Mouse (Mus musculus) ovary, adult 18-20 months (tissue): ENCODE results near the gene Isca1.
"Not testable (repeated sequence)": the region's sequence is repeated elsewhere in the genome, so short reads cannot be mapped to it uniquely, and the experiment has no call there.

Experiments
- DNase-seq: peaks from one replicate; pipeline ENCODE4 v3.0.0; 2022; ENCODE audit warnings: low spot score, mixed read lengths

Isca1 gene

DNA sequence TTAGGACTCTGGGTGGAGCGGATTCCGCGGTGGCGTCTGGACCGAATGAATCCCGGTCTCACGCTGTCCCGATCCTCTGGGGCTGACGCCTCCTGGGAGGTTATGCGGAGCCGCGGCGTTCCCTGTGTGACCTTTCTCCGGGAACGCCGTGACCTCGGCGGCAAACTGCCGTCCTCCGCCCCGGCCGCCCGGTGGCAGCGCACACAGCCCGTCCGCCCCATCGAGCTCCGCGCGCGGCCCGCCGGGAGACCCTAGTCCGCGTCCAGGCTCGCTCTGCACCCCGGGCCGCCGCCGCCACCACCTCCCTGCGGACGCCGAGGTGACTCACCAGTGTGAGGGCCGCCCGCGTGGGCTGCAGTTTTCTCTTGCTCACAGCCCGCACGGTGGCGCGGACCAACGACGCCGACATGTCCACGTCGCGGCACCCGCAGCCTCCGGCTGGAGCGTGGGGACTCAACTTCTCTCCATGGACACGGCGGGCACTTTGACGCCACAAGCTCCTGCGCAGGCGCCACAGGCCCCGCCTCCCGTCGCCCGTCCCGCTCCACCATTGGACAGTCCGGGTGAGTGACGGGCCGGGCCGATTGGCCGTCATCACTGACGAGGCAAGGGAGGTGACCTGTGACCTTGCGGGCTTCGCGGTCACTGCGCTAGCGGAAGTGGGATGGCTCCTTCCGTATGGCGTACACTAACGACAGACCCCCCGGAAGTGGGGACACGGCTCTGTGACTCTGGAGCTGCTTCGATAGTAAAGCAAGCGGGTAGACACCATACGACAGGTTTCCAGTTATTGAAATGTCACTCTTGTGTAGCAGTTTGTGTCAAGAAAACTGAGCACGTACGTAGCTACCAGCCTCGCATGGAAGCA, at the start of gene Isca1:
Gene Isca1 (minus strand): TSS at position 515 of the 868 bp plus-strand sequence.
- peak; percentile 97 for DNase-seq

GRCm38 (mm10) chr13:59817352-59817751, 47.7 kb upstream of the Isca1 start:
- no peak for DNase-seq

- DNase-seq = no peak
These were observed 44.5 kb upstream of the Isca1 start for GRCm38 (mm10) chr13:59814109-59814591.

GRCm38 (mm10) chr13:59811581-59811980, 42.0 kb upstream of the Isca1 start:
- DNase-seq = no peak

DNA sequence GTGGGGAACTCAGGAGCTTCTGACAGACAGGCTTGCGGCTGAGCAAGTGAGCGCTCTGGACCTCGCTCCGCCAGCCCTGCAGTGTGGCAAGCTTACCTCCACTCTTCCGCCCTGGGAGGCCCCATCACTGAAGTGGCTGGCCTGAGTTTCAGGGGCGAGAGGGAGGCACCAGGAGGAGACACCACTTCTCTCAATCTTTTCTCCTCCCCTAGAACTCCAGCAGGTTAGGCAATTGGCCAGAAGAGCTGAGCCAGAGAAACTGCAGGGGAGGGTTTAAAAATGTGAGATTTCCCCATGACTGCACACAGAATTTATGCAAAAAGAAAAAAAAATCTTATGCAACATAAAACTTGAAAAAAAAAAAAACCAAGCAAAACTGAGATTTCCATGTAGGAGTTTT, 31.4 kb upstream of the Isca1 start:
- DNase-seq = no peak

DNA sequence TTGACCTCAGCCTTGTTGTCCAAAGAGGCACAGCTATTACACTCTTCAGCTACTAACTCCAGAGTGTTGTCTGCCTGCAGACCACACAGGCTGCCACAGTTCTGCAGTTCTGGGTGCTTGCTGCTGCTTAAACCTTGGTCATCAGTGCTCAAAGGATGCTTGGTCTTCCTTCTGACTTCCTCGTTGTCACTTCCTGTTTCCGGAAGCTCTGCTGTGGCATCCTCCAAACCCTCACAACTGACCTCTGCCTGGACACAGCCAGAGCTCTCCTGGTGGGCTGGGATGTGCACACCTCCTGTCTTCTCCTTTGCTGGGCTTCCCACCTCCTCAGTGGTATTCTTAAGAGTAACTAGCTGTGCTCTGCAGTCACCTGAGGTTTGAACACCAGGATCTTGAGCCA, 30.5 kb upstream of the Isca1 start:
- no peak for DNase-seq

- DNase-seq = no peak
These were observed 28.7 kb upstream of the Isca1 start for GRCm38 (mm10) chr13:59798306-59798705.

DNA sequence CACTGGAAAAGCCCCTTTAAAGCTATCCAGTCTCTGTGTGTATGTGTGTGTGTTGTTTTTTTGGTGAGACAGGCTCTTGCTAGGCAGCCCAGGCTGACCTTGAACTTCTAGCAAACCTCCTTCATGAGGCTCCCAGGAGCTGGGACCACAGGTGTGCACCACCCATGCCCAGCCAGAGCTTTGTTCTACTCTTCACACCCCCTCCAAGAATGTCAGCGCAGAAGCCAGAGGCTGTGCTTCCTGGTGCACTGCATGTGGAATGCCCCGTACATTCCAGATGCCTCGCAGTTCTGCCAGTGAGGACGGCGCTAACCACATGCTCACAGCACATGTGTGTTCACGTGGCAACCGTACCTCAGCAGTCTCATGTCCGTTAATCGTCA, 26.8 kb upstream of the Isca1 start:
- no peak for DNase-seq

DNA sequence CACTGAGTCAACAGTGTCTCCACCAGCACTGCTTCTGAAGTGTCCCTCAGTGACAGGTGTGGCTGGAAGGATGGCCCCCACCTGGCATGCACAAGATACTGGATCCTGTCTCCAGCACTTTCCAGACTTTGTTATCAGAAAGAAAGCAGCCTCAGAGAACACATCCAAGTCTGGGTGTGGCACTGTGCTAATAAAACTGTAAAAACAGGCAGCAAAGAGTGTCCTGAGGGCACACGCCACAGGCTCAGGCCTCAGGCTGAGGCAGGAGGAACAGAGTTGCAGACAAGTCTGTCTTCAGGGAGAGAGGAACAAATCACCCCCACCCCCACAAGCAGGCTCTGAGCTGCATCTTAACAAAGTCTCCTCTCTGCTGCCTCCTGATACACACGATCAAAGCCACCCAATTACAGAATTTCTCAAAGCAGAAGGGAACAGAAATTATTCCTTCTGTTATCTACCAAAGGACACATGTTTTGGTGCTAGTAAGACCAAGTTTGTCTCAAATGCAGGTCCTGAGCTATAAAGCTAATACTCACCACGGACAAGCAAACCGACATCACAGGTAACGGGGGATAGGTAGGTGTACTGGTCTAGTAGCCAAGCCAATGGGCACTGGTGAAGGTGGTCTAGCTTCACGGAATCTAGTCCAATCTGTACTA, 26.3 kb upstream of the Isca1 start:
- DNase-seq = no peak

DNA sequence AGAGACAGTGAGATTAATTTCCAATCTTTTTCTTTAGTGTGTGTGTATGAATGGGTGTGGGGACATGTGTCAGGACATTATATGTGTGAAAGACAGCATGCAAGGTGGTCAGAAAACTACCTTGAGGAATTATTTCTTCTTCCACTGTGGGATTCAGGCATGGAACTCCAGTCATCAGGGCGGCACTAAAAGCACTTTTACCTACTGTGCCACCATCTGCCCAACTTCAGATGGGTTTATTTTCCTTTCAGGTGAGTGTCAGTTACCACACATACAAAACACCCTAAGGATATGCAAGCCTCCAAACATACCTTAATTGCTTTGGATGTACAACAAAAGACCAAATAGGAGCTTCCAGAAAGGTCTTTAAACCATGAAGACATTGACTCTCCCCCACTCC, 25.2 kb upstream of the Isca1 start:
- no peak for DNase-seq

DNA sequence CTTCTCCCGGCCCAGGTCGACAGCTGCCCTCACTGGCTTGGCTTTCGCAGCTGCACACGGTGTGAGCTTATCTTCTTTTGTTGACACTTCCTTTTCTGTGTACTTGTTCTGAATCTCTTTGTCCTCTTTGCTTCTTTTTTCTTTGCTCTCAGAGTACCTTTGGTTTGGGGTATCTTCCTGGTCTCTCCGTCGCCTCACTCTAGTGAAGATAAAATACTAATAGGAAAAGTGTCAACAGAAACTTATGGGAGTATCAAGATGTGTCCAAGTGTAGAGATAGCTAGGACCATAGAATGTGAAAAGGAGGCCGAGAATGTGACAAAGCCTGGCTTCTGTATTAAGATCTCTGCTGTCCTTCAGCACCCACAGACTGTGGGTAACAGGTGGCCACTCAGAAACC, 12.5 kb upstream of the Isca1 start, which contains the start of gene Gm49354:
Gene Gm49354 (minus strand): TSS at position 101 of the 400 bp plus-strand sequence.
- DNase-seq = no peak

GRCm38 (mm10) chr13:59779744-59780264, 10.2 kb upstream of the Isca1 start:
- DNase-seq = not testable (repeated sequence)

- DNase-seq = no peak
These were observed 9.6 kb upstream of the Isca1 start for GRCm38 (mm10) chr13:59779213-59779612.

DNA sequence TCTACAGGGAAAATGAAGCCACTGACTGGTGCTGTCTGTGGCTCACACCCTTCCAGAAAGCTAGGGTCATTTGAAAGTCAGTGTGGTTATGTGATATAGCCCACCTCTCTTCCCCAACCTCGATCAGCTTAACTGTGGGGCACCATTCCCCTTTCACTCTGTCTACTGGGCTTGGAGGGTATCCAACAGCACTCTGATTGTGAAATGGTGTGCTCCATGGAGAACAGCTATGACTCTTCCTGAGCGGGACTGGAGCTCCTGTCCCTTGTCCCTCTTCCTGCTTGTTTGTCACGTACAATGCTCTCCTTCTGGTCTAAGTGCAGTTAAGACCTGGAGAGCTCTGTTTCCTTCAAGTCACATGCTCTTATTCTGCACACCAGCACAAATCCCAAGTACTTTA, 5.6 kb upstream of the Isca1 start:
- no peak for DNase-seq

GRCm38 (mm10) chr13:59771257-59771656, 1.6 kb upstream of the Isca1 start:
- DNase-seq = peak; percentile 39

- no peak for DNase-seq
These were observed 1.2 kb upstream of the Isca1 start for GRCm38 (mm10) chr13:59770847-59771246.

DNA sequence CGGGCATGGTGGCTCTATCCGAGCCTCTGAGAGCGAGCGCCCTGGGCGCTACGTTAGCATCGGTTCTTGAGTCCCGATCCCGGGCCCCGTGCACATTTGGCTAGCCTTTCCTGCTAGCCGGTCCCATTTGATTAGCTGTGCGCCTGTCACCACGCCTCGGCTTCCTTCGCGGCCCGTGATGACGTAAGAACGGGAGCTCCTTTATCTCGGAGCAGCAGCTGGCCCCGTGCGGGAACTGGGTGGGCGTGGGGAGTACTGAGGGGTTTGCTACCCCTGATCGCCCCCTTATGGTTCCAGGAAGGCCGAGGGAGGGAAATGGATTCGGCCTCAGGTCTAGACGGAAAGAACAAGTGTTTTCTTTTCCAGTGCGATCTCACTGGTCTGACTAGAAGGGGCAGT, 553 bp upstream of the Isca1 start:
- DNase-seq = peak; percentile 76

GRCm38 (mm10) chr13:59768531-59768930, 1.1 kb downstream of the Isca1 start:
- no peak for DNase-seq

DNA sequence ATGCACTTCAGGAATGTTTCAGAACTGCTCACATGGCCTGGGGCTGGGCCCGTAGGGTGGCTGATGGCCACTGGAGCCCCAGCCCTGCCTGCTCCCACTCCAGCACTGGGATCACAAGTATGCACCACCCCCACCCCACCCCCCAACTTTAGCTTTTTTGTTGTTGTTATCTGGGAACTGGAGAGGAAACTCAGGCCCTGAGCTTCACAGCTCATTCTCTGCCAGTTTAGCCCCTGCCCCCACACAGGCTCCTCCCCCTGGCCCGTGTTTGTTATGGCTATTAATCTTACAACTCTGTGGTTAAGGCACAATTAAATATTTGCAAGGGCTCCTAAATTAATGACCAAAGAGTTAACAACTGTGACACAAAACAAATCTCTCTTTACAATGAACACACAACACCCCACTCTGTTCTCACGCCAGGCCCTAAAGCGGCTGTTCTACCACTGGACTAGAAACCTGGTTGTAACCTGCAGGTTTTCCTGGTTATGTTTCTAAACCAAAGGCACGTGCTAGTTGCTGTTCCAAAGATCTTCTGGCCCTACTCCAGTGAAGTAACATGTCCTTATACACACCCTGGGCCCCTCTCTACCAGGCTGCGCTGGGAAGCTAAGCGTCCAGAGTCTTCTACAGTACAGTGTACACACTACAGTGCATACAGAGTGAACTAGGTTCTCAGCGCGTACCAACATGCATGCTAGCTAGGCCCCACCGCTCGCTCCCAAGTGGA, 2.7 kb downstream of the Isca1 start:
- no peak for DNase-seq

DNA sequence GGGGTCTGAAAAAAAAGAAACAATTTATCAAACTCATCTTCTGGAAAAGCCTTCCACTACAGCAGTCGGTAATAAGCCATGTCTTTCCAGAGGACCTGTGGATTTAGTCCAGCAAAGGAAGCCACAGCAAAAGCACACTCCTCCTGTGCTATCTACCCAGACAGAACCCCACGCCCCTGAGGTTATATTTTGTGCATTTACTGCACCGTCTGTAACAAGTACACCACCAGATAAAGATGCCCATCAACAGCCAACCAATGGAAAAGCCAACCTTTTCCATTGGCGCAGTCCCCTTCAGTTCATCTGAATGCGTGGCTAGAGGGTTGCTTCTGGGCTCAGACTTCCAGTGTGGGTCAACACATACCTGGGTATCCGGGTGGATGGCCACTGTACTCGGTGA, 6.8 kb downstream of the Isca1 start:
- DNase-seq = no peak

DNA sequence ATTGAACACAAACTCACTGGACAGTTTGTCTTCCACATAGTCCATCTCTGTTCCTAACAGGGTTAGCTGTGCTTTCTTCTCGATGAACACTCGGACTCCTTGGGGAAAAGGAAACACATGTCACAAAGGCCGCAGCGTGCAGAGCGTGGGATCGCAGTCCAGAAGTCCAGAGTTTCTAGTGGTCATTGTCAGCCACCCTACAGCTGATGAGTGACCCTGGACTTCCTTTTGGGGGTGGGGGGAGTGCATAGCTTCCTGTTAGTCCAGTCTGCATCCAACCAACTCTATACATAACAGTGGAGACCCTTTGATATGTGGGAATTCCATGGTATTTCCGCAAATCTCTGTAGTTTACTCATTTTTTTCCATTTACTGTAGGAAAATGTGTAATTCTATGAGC, 12.7 kb downstream of the Isca1 start:
- DNase-seq = no peak

- DNase-seq = no peak
These were observed 19.3 kb downstream of the Isca1 start for GRCm38 (mm10) chr13:59750310-59750709.
